Mouse (Mus musculus): ENCODE results near the gene Jph3. TPM values are rescaled to one million over a fixed set of nuclear protein-coding genes. Genes with fewer than 3 reads are reported as not detected.

The Jph3 gene
- polyA plus RNA-seq, 1 experiment from 2014 or later = 4.4 TPM

GRCm38 (mm10) chr8:121695585-121696184 lies 33.7 kb upstream of the Jph3 start:
- no peak overlapping the region for H3K4me2 ChIP-seq (ENCODE audit: low read length)
- peaks cover 13% of the 10 kb centered on the region for H3K4me1 ChIP-seq (replicated peaks; ENCODE audit: control insufficient read depth, insufficient read depth, low read length)
- no peaks in the 10 kb centered on the region for H3K36me3 ChIP-seq (ENCODE audit: control insufficient read depth, insufficient read depth, low read length)
- no peaks in the 10 kb centered on the region for H3K9me3 ChIP-seq (ENCODE audit: control insufficient read depth, low read length)
- WGBS = 80% methylated on average over 6 of the region's 6 CpGs
- ATAC-seq (replicated peaks; ENCODE audit: low FRiP score, low TSS enrichment, low read depth) (no peak), DNase-seq (ENCODE audit: low spot score) (no peak)
- no peak overlapping the region for H3K4me3 ChIP-seq (ENCODE audit: low read depth, low read length)
- H3K9ac ChIP-seq (ENCODE audit: low read length) = no peak overlapping the region
- no peak overlapping the region for H3K27ac ChIP-seq (ENCODE audit: low read depth)
- no peaks in the 10 kb centered on the region for H3K27me3 ChIP-seq (replicated peaks; ENCODE audit: control insufficient read depth, insufficient read depth, low read length)

- no peak for DNase-seq (ENCODE audit: low spot score)
- Histone ChIP-seq H3K27ac (ENCODE audit: low read depth) (peak overlapping the region; percentile 44; the same call in 1 of the 2 replicates), H3K4me3 (ENCODE audit: low read depth, low read length) (peak overlapping the region; percentile 13; the same call in 1 of the 2 replicates), H3K9me3 (ENCODE audit: control insufficient read depth, low read length) (no peaks in the 10 kb centered on the region), H3K27me3 (replicated peaks; ENCODE audit: control insufficient read depth, insufficient read depth, low read length) (no peaks in the 10 kb centered on the region), H3K9ac (ENCODE audit: low read length) (no peak overlapping the region), H3K4me1 (replicated peaks; ENCODE audit: control insufficient read depth, insufficient read depth, low read length) (peaks cover 13% of the 10 kb centered on the region), H3K36me3 (ENCODE audit: control insufficient read depth, insufficient read depth, low read length) (no peaks in the 10 kb centered on the region), H3K4me2 (ENCODE audit: low read length) (peak overlapping the region; percentile 47)
- ATAC-seq (replicated peaks; ENCODE audit: low FRiP score, low TSS enrichment, low read depth) = peak; percentile 57
- 3% methylated on average over 16 of the region's 17 CpGs for WGBS
These were observed 31.4 kb upstream of the Jph3 start for GRCm38 (mm10) chr8:121697735-121698614.

- ATAC-seq (replicated peaks; ENCODE audit: low FRiP score, low TSS enrichment, low read depth) = 0 out of 2 replicates have a peak, but pooled peaks have one; percentile 16
- WGBS = 10% methylated on average over 9 of the region's 9 CpGs
- H3K27ac ChIP-seq (ENCODE audit: low read depth) = peak overlapping the region; percentile 44; the same call in 1 of the 2 replicates
- no peaks in the 10 kb centered on the region for H3K36me3 ChIP-seq (ENCODE audit: control insufficient read depth, insufficient read depth, low read length)
- DNase-seq (ENCODE audit: low spot score) = peak; percentile 64
- peak overlapping the region; percentile 47 for H3K4me2 ChIP-seq (ENCODE audit: low read length)
- H3K9me3 ChIP-seq (ENCODE audit: control insufficient read depth, low read length) = no peaks in the 10 kb centered on the region
- H3K4me1 ChIP-seq (replicated peaks; ENCODE audit: control insufficient read depth, insufficient read depth, low read length) = peaks cover 13% of the 10 kb centered on the region
- no peak overlapping the region for H3K9ac ChIP-seq (ENCODE audit: low read length)
- H3K27me3 ChIP-seq (replicated peaks; ENCODE audit: control insufficient read depth, insufficient read depth, low read length) = no peaks in the 10 kb centered on the region
- peak overlapping the region; percentile 13; the same call in 1 of the 2 replicates for H3K4me3 ChIP-seq (ENCODE audit: low read depth, low read length)
These were observed 30.8 kb upstream of the Jph3 start for GRCm38 (mm10) chr8:121698615-121699101.

- Histone ChIP-seq H3K27me3 (replicated peaks; ENCODE audit: control insufficient read depth, insufficient read depth, low read length) (no peaks in the 10 kb centered on the region), H3K36me3 (ENCODE audit: control insufficient read depth, insufficient read depth, low read length) (no peaks in the 10 kb centered on the region), H3K9me3 (ENCODE audit: control insufficient read depth, low read length) (no peaks in the 10 kb centered on the region), H3K9ac (ENCODE audit: low read length) (no peak overlapping the region), H3K4me2 (ENCODE audit: low read length) (no peak overlapping the region), H3K4me1 (replicated peaks; ENCODE audit: control insufficient read depth, insufficient read depth, low read length) (peaks cover 13% of the 10 kb centered on the region), H3K4me3 (ENCODE audit: low read depth, low read length) (no peak overlapping the region), H3K27ac (ENCODE audit: low read depth) (no peak overlapping the region)
- ATAC-seq (replicated peaks; ENCODE audit: low FRiP score, low TSS enrichment, low read depth) (no peak), DNase-seq (ENCODE audit: low spot score) (no peak)
- WGBS = 86% methylated on average over 2 of the region's 2 CpGs
These were observed 29.5 kb upstream of the Jph3 start for GRCm38 (mm10) chr8:121699936-121700335.

GRCm38 (mm10) chr8:121705174-121705573 lies 24.2 kb upstream of the Jph3 start:
- H3K4me1 ChIP-seq (replicated peaks; ENCODE audit: control insufficient read depth, insufficient read depth, low read length) = no peaks in the 10 kb centered on the region
- no peak overlapping the region for H3K4me2 ChIP-seq (ENCODE audit: low read length)
- H3K27ac ChIP-seq (ENCODE audit: low read depth) = no peak overlapping the region
- no peaks in the 10 kb centered on the region for H3K27me3 ChIP-seq (replicated peaks; ENCODE audit: control insufficient read depth, insufficient read depth, low read length)
- H3K9ac ChIP-seq (ENCODE audit: low read length) = no peak overlapping the region
- no peaks in the 10 kb centered on the region for H3K36me3 ChIP-seq (ENCODE audit: control insufficient read depth, insufficient read depth, low read length)
- no peak for DNase-seq (ENCODE audit: low spot score)
- ATAC-seq (replicated peaks; ENCODE audit: low FRiP score, low TSS enrichment, low read depth) = no peak
- WGBS = 52% methylated on average over 3 of the region's 3 CpGs
- H3K4me3 ChIP-seq (ENCODE audit: low read depth, low read length) = no peak overlapping the region
- no peaks in the 10 kb centered on the region for H3K9me3 ChIP-seq (ENCODE audit: control insufficient read depth, low read length)

GRCm38 (mm10) chr8:121706956-121707355 lies 22.5 kb upstream of the Jph3 start:
- Histone ChIP-seq H3K9ac (ENCODE audit: low read length) (no peak overlapping the region), H3K27ac (ENCODE audit: low read depth) (no peak overlapping the region), H3K36me3 (ENCODE audit: control insufficient read depth, insufficient read depth, low read length) (no peaks in the 10 kb centered on the region), H3K27me3 (replicated peaks; ENCODE audit: control insufficient read depth, insufficient read depth, low read length) (no peaks in the 10 kb centered on the region), H3K4me2 (ENCODE audit: low read length) (no peak overlapping the region), H3K9me3 (ENCODE audit: control insufficient read depth, low read length) (no peaks in the 10 kb centered on the region), H3K4me3 (ENCODE audit: low read depth, low read length) (no peak overlapping the region), H3K4me1 (replicated peaks; ENCODE audit: control insufficient read depth, insufficient read depth, low read length) (no peaks in the 10 kb centered on the region)
- ATAC-seq (replicated peaks; ENCODE audit: low FRiP score, low TSS enrichment, low read depth) = no peak
- no peak for DNase-seq (ENCODE audit: low spot score)
- WGBS = 83% methylated on average over 11 of the region's 11 CpGs

GRCm38 (mm10) chr8:121708406-121708805 lies 21.0 kb upstream of the Jph3 start:
- no peaks in the 10 kb centered on the region for H3K4me1 ChIP-seq (replicated peaks; ENCODE audit: control insufficient read depth, insufficient read depth, low read length)
- H3K27me3 ChIP-seq (replicated peaks; ENCODE audit: control insufficient read depth, insufficient read depth, low read length) = no peaks in the 10 kb centered on the region
- no peak overlapping the region for H3K4me3 ChIP-seq (ENCODE audit: low read depth, low read length)
- no peak overlapping the region for H3K27ac ChIP-seq (ENCODE audit: low read depth)
- no peak overlapping the region for H3K9ac ChIP-seq (ENCODE audit: low read length)
- 68% methylated on average over 6 of the region's 6 CpGs for WGBS
- no peak for DNase-seq (ENCODE audit: low spot score)
- no peak for ATAC-seq (replicated peaks; ENCODE audit: low FRiP score, low TSS enrichment, low read depth)
- H3K36me3 ChIP-seq (ENCODE audit: control insufficient read depth, insufficient read depth, low read length) = no peaks in the 10 kb centered on the region
- no peaks in the 10 kb centered on the region for H3K9me3 ChIP-seq (ENCODE audit: control insufficient read depth, low read length)
- H3K4me2 ChIP-seq (ENCODE audit: low read length) = no peak overlapping the region

GRCm38 (mm10) chr8:121717502-121717901 lies 11.9 kb upstream of the Jph3 start:
- H3K9ac ChIP-seq (ENCODE audit: low read length) = no peak overlapping the region
- no peak overlapping the region for H3K4me3 ChIP-seq (ENCODE audit: low read depth, low read length)
- H3K9me3 ChIP-seq (ENCODE audit: control insufficient read depth, low read length) = no peaks in the 10 kb centered on the region
- WGBS = 49% methylated on average over 14 of the region's 14 CpGs
- H3K27ac ChIP-seq (ENCODE audit: low read depth) = no peak overlapping the region
- 0 out of 2 replicates have a peak, but pooled peaks cover 4% of the 10 kb centered on the region for H3K27me3 ChIP-seq (replicated peaks; ENCODE audit: control insufficient read depth, insufficient read depth, low read length)
- DNase-seq (ENCODE audit: low spot score) (no peak), ATAC-seq (replicated peaks; ENCODE audit: low FRiP score, low TSS enrichment, low read depth) (no peak)
- H3K4me1 ChIP-seq (replicated peaks; ENCODE audit: control insufficient read depth, insufficient read depth, low read length) = 0 out of 2 replicates have a peak, but pooled peaks cover 3% of the 10 kb centered on the region
- H3K36me3 ChIP-seq (ENCODE audit: control insufficient read depth, insufficient read depth, low read length) = no peaks in the 10 kb centered on the region
- H3K4me2 ChIP-seq (ENCODE audit: low read length) = peak overlapping the region; percentile 26; the same call in 1 of the 2 replicates
